Mouse (Mus musculus) fat pad, adult 2 months (tissue): ENCODE results near the gene Klhl18.
A peak's percentile ranks its signal among the peaks of the same experiment; 100 is the strongest.
"Not testable (repeated sequence)": the region's sequence is repeated elsewhere in the genome, so short reads cannot be mapped to it uniquely, and the experiment has no call there.

Source experiments
- DNase-seq: peaks from one replicate; pipeline ENCODE4 v3.0.0-alpha.2; 2011; ENCODE audit warnings: low read depth, low spot score; ENCODE audit errors: extremely low read depth

Klhl18 gene

GRCm38 (mm10) chr9:110431241-110431640 lies 45.3 kb downstream of the Klhl18 start:
- DNase-seq, result no peak

GRCm38 (mm10) chr9:110419511-110420112 lies 56.9 kb downstream of the Klhl18 start, which contains the start of gene Ngp:
TSS of gene Ngp (plus strand) at chr9:110419747.
- no peak for DNase-seq

GRCm38 (mm10) chr9:110413785-110414184 lies 62.7 kb downstream of the Klhl18 start:
- no peak for DNase-seq

- no peak for DNase-seq
These were observed 63.6 kb downstream of the Klhl18 start for GRCm38 (mm10) chr9:110412926-110413325.

- DNase-seq, result no peak
These were observed 65.3 kb downstream of the Klhl18 start for GRCm38 (mm10) chr9:110410908-110411887.

GRCm38 (mm10) chr9:110408099-110408773 lies 68.3 kb downstream of the Klhl18 start, which contains the start of gene Ptpn23:
TSS of gene Ptpn23 (minus strand) at chr9:110408213.
- peak; percentile 42 for DNase-seq

GRCm38 (mm10) chr9:110407311-110408098 lies 69.0 kb downstream of the Klhl18 start:
- DNase-seq, result no peak

- not testable (repeated sequence) for DNase-seq
These were observed 73.3 kb downstream of the Klhl18 start for GRCm38 (mm10) chr9:110403240-110403639.

- no peak for DNase-seq
These were observed 73.8 kb downstream of the Klhl18 start for GRCm38 (mm10) chr9:110402731-110403130.

- DNase-seq, result no peak
These were observed 75.8 kb downstream of the Klhl18 start for GRCm38 (mm10) chr9:110400650-110401049.

GRCm38 (mm10) chr9:110393295-110393694 lies 83.2 kb downstream of the Klhl18 start:
- DNase-seq, result no peak

GRCm38 (mm10) chr9:110390843-110391242 lies 85.7 kb downstream of the Klhl18 start:
- DNase-seq, result no peak

GRCm38 (mm10) chr9:110388011-110388410 lies 88.5 kb downstream of the Klhl18 start:
- no peak for DNase-seq

GRCm38 (mm10) chr9:110384369-110384929 lies 92.0 kb downstream of the Klhl18 start:
- no peak for DNase-seq

- no peak for DNase-seq
These were observed 95.2 kb downstream of the Klhl18 start for GRCm38 (mm10) chr9:110381292-110381691.

- no peak for DNase-seq
These were observed 95.8 kb downstream of the Klhl18 start for GRCm38 (mm10) chr9:110380662-110381061.

GRCm38 (mm10) chr9:110379361-110379760 lies 97.1 kb downstream of the Klhl18 start:
- DNase-seq, result no peak

GRCm38 (mm10) chr9:110377655-110378054 lies 98.8 kb downstream of the Klhl18 start:
- not testable (repeated sequence) for DNase-seq
